Mouse (Mus musculus) CH12.LX (cell line): Measurements from ENCODE around the gene Naa38. TPM values are rescaled to one million over a fixed set of nuclear protein-coding genes. Genes with fewer than 3 reads are reported as not detected.

Experiments used
- DNase-seq: peaks from one replicate; pipeline ENCODE4 v3.0.0-alpha.2; 2013; ENCODE audit errors: extremely low read depth
- H3K27ac ChIP-seq: 2 replicates; pipeline ENCODE4 v1.5.1; 2012; ENCODE audit warnings: low read depth, mild to moderate bottlenecking, control low read depth, moderate library complexity; ENCODE audit not compliant: insufficient read depth
- H3K27me3 ChIP-seq: replicated peaks from 2 replicates; pipeline ENCODE3; 2012; ENCODE audit warnings: inconsistent platforms
- H3K36me3 ChIP-seq, 2 experiments: replicated peaks in 1 of 2; 2 replicates each; pipeline versions ENCODE3 to v1.6.1; 2012; ENCODE audit warnings: inconsistent platforms in 1 of 2, low read length in 1 of 2, mild to moderate bottlenecking in 1 of 2, mixed read lengths in 1 of 2, moderate library complexity in 1 of 2; ENCODE audit not compliant: control insufficient read depth in 1 of 2, insufficient read depth in 1 of 2
- H3K4me1 ChIP-seq, 2 experiments: 2 replicates each; pipeline ENCODE4 v1.6.1; 2012; ENCODE audit warnings: inconsistent platforms in 1 of 2, moderate library complexity in 1 of 2; ENCODE audit not compliant: insufficient read depth in 2 of 2, control insufficient read depth in 1 of 2
- H3K4me2 ChIP-seq: 2 replicates; pipeline ENCODE4 v1.6.1; 2012; ENCODE audit warnings: low read depth, mild to moderate bottlenecking, control low read depth; ENCODE audit not compliant: poor library complexity, insufficient read depth, severe bottlenecking
- H3K4me3 ChIP-seq, 3 experiments: fragments of 150-350 bp in 1 of 3; sonication (generic) in 1 of 3; replicated peaks in 1 of 3; 2 replicates each; pipeline versions ENCODE3 to v1.5.1; 2011 to 2012; ENCODE audit warnings: low read depth in 2 of 3, low read length in 2 of 3, mild to moderate bottlenecking in 2 of 3, moderate library complexity in 2 of 3, control low read depth in 1 of 3, improper control_type of control experiment in 1 of 3, inconsistent platforms in 1 of 3, mixed read lengths in 1 of 3; ENCODE audit not compliant: poor library complexity in 1 of 3
- H3K79me2 ChIP-seq: replicated peaks from 2 replicates; pipeline ENCODE4 v1.6.1; 2012; ENCODE audit warnings: mild to moderate bottlenecking, moderate library complexity; ENCODE audit not compliant: control insufficient read depth, poor library complexity, insufficient read depth, severe bottlenecking; ENCODE audit errors: extremely low read depth
- H3K9ac ChIP-seq: 2 replicates; pipeline ENCODE4 v1.6.1; 2012; ENCODE audit warnings: low read depth, mild to moderate bottlenecking, control low read depth, moderate library complexity; ENCODE audit not compliant: insufficient read depth
- H3K9me3 ChIP-seq: replicated peaks from 2 replicates; pipeline ENCODE3; 2012; ENCODE audit warnings: low read length, inconsistent platforms, mixed read lengths
- BHLHE40 ChIP-seq: IDR thresholded peaks from 2 replicates; pipeline ENCODE4 v1.6.1; 2011; ENCODE audit warnings: mild to moderate bottlenecking, low read depth, low read length, improper control_type of control experiment
- CHD1 ChIP-seq: IDR thresholded peaks from 2 replicates; pipeline ENCODE4 v1.6.1; 2012; ENCODE audit warnings: low read depth, low read length, improper control_type of control experiment, inconsistent platforms
- CHD2 ChIP-seq: IDR thresholded peaks from 2 replicates; pipeline ENCODE4 v1.6.1; 2011; ENCODE audit warnings: low read length, improper control_type of control experiment
- ELF1 ChIP-seq: IDR thresholded peaks from 2 replicates; pipeline ENCODE4 v1.6.1; 2014; ENCODE audit warnings: low read depth, mild to moderate bottlenecking, inconsistent platforms, low read length, improper control_type of control experiment
- ETS1 ChIP-seq: conservative IDR thresholded peaks from 2 replicates; pipeline ENCODE4 v1.6.1; 2012; ENCODE audit warnings: low read depth, mild to moderate bottlenecking, inconsistent platforms, low read length, improper control_type of control experiment, moderate library complexity
- GABPA ChIP-seq: IDR thresholded peaks from 2 replicates; pipeline ENCODE4 v1.6.1; 2012; ENCODE audit warnings: low read depth, low read length, improper control_type of control experiment, inconsistent platforms; ENCODE audit not compliant: insufficient replicate concordance
- HCFC1 ChIP-seq: IDR thresholded peaks from 2 replicates; pipeline ENCODE4 v1.6.1; 2012; ENCODE audit warnings: low read depth, mild to moderate bottlenecking, inconsistent platforms, low read length, improper control_type of control experiment
- IRF4 ChIP-seq: IDR thresholded peaks from 2 replicates; pipeline ENCODE4 v1.6.1; 2014; ENCODE audit warnings: low read depth, mild to moderate bottlenecking, inconsistent platforms, low read length, improper control_type of control experiment
- JUND ChIP-seq: conservative IDR thresholded peaks from 2 replicates; pipeline ENCODE4 v1.6.1; 2011; ENCODE audit warnings: low read depth, low read length, improper control_type of control experiment
- MAX ChIP-seq: IDR thresholded peaks from 2 replicates; pipeline ENCODE4 v1.6.1; 2011; ENCODE audit warnings: low read length, improper control_type of control experiment
- MAZ ChIP-seq: IDR thresholded peaks from 2 replicates; pipeline ENCODE4 v1.6.1; 2012; ENCODE audit warnings: low read depth, mild to moderate bottlenecking, inconsistent platforms, low read length, improper control_type of control experiment, moderate library complexity
- MXI1 ChIP-seq: IDR thresholded peaks from 2 replicates; pipeline ENCODE4 v1.6.1; 2011; ENCODE audit warnings: mild to moderate bottlenecking, low read depth, low read length, improper control_type of control experiment
- MYC ChIP-seq: IDR thresholded peaks from 2 replicates; pipeline ENCODE4 v1.6.1; 2011; ENCODE audit warnings: low read depth, mild to moderate bottlenecking, improper control_type of control experiment, low read length
- NELFE ChIP-seq: IDR thresholded peaks from 2 replicates; pipeline ENCODE4 v1.6.1; 2011; ENCODE audit warnings: low read depth, low read length, improper control_type of control experiment
- NRF1 ChIP-seq: IDR thresholded peaks from 2 replicates; pipeline ENCODE4 v1.6.1; 2014; ENCODE audit warnings: low read depth, mild to moderate bottlenecking, inconsistent platforms, low read length, improper control_type of control experiment, moderate library complexity
- POLR2AphosphoS2 ChIP-seq: IDR thresholded peaks from 2 replicates; pipeline ENCODE4 v1.6.1; 2011; ENCODE audit warnings: low read depth, low read length, improper control_type of control experiment
- RAD21 ChIP-seq: IDR thresholded peaks from 2 replicates; pipeline ENCODE4 v1.6.1; 2011; ENCODE audit warnings: low read depth, mild to moderate bottlenecking, low read length, improper control_type of control experiment, moderate library complexity
- SMC3 ChIP-seq: IDR thresholded peaks from 2 replicates; pipeline ENCODE4 v1.6.1; 2011; ENCODE audit warnings: low read depth, low read length, improper control_type of control experiment
- TBP ChIP-seq: conservative IDR thresholded peaks from 2 replicates; pipeline ENCODE4 v1.6.1; 2011; ENCODE audit warnings: low read depth, low read length, improper control_type of control experiment
- TCF12 ChIP-seq: IDR thresholded peaks from 2 replicates; pipeline ENCODE4 v1.6.1; 2014; ENCODE audit warnings: low read depth, mild to moderate bottlenecking, inconsistent platforms, low read length, improper control_type of control experiment
- USF1 ChIP-seq: IDR thresholded peaks from 2 replicates; pipeline ENCODE4 v1.6.1; 2014; ENCODE audit warnings: low read depth, mild to moderate bottlenecking, inconsistent platforms, low read length, improper control_type of control experiment
- USF2 ChIP-seq: conservative IDR thresholded peaks from 2 replicates; pipeline ENCODE4 v1.6.1; 2011; ENCODE audit warnings: low read depth, low read length, improper control_type of control experiment
- ZC3H11A ChIP-seq: IDR thresholded peaks from 2 replicates; pipeline ENCODE4 v1.6.1; 2012; ENCODE audit warnings: low read depth, mild to moderate bottlenecking, inconsistent platforms, low read length, improper control_type of control experiment
- ZMIZ1 ChIP-seq: IDR thresholded peaks from 2 replicates; pipeline ENCODE4 v1.6.1; 2012; ENCODE audit warnings: low read depth, mild to moderate bottlenecking, inconsistent platforms, low read length, improper control_type of control experiment
- ZNF384 ChIP-seq: IDR thresholded peaks from 2 replicates; pipeline ENCODE4 v1.6.1; 2012; ENCODE audit warnings: low read depth, low read length, improper control_type of control experiment, inconsistent platforms
- dilution Hi-C: fragments of 300-500 bp; cut with MboI; formaldehyde crosslinking; loops from 2 replicates; pipeline ENCODE4 v1.14.3; 2020; ENCODE audit warnings: low sequenced_read_pairs; ENCODE audit not compliant: extremely low pct_unique_long_range_greater_than_20kb, extremely low pct_ligation_motif_present
- in situ Hi-C: fragments of 300-500 bp; cut with MboI; formaldehyde crosslinking; loops from 3 replicates; pipeline ENCODE4 v1.14.3; 2019; ENCODE audit warnings: low sequenced_read_pairs, low pct_ligation_motif_present, low pct_unique_long_range_greater_than_20kb, mixed read lengths
- polyA plus RNA-seq: library from polyadenylated mRNA; unstranded; fragments of >175 nt; gene quantifications from 2 replicates; pipeline ENCODE4 v1.2.1, GENCODE M21; 2012; ENCODE audit warnings: low read depth; ENCODE audit not compliant: insufficient read length
- total RNA-seq, 2 experiments: library from RNA; depleted of rRNA; stranded (reverse); fragments of 300-350 nt in 1 of 2; fragments of >200 nt in 1 of 2; gene quantifications; 2 replicates each; pipeline ENCODE4 v1.2.3; 2012 to 2014

Gene Naa38
- total and polyA plus RNA-seq, 3 experiments = 153 to 201 (median 193) TPM

DNA sequence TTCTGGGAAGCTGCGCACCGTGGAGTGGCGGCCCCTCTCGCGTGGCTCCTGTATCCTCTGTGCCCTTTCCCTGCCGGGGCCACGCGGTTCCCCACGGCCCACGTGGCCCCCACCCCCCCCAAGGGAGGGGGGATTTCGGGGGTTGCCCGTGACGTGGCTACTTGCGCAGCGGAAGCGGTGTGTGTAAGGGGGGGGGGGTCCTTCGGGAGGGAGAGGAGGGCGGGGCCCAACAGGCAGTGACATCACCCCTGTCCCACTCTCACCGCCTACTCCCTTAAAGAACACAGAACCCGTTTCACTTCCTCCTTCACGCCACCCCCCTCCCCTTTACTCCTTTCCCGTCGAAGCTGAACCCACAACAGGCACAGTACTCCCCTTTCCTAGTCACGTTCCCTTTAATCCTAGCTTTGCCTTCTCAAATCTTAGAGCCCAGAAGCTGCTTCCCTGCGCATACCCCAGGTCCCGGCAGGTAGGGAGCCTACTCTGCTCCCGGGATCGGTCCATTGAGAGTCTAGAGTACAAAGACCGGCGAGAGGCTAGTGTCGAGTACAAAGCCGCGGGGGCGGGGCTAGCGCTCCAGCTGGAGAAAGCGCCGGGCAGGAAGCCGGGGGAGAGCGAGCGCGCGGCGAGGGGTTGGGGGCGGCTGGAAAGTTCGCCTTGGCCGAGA lies 14.2 kb downstream of the Naa38 start (continued):
- TF ChIP-seq CHD2 (peak; percentile 90), ZMIZ1 (peak; percentile 62; the same call in 1 of the 2 replicates), RAD21 (no peak), POLR2AphosphoS2 (no peak; the same call in 1 of the 2 replicates), BHLHE40 (peak; percentile 94), CHD1 (no peak), ZNF384 (no peak), MAX (peak; percentile 92), HCFC1 (peak; percentile 64), USF1 (peak; percentile 72), ZC3H11A (no peak), MYC (peak; percentile 96; the same call in 1 of the 2 replicates)

DNA sequence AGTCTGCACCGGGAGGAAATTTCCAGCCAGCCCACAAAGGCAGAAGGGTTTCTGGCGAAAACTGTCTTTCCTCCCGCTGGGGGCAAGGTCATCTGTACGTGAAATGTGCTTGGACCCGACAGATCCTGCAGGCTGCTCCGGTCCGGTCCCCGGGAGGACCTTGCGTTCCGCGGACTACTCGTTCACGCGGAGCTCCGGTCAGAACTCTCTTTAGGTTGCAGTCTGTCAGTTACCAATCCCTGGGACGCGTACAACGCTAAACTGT lies 14.7 kb downstream of the Naa38 start:
- no peak for TF ChIP-seq GABPA
- TF ChIP-seq NELFE = 0 out of 2 replicates have a peak, but pooled peaks have one; percentile 4
- TF ChIP-seq MAX = 0 out of 2 replicates have a peak, but pooled peaks have one; percentile 37
- TF ChIP-seq ZMIZ1 = 0 out of 2 replicates have a peak, but pooled peaks have one; percentile 15
- Histone ChIP-seq H3K27ac (peak overlapping the region; percentile 96), H3K36me3 (peaks cover 25 to 31% of the 10 kb centered on the region in 2 experiments)

DNA sequence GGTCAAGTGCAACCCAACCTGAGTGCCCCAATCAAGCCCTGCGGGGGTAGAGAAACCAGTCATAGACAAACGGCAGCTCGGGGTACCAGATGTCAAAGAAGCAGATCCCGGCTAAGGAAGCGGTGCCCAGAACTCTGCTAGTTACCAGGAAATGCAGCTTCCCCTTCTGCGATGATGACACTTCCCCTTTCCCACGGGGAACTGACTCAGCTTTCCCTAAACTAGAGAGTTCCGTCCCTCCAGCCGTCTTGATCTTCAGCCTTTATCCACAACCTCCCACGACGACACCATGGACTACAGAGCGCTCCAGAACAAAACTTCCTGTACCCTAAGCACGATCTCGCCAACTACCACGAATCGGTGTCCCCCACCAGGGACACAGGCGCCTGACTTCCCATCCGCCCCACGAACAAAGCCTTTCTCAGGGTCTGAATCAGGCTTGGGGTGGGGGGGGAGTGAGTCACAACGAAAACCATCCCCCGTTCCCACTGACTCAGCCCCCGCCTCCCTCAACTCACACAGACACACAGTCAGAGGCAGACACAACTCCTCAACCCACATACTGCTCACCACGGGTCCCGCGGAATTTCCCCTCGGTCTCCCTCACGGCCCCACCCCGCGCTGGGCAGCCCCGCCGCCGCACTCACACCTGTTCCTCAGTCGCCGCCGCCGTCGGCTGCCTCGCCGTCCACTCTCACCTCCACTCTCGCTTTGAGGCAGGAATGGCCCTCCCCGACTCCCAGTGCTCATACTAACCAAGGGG lies 15.2 kb downstream of the Naa38 start:
- Histone ChIP-seq H3K36me3 (peaks cover 19 to 26% of the 10 kb centered on the region in 2 experiments), H3K9me3 (no peaks in the 10 kb centered on the region), H3K27me3 (peaks cover 7% of the 10 kb centered on the region), H3K79me2 (peaks cover 7% of the 10 kb centered on the region; the same call in 1 of the 2 replicates), H3K9ac (peak overlapping the region; percentile 90), H3K4me2 (peak overlapping the region; percentile 80), H3K27ac (peak overlapping the region; percentile 96), H3K4me3 (peak overlapping the region; percentile 60 to 73 (median 67)), H3K4me1 (peaks cover 32 to 55% of the 10 kb centered on the region in 2 experiments)
- DNase-seq = peak; percentile 83
- in situ Hi-C loops (no loop called here), dilution Hi-C loops (no loop called here)
- TF ChIP-seq NELFE = peak; percentile 19
- 0 out of 2 replicates have a peak, but pooled peaks have one; percentile 28 for TF ChIP-seq MYC
- TF ChIP-seq ELF1 = no peak; the same call in 1 of the 2 replicates
- no peak for TF ChIP-seq SMC3
- TF ChIP-seq ETS1 = peak; percentile 88
- TF ChIP-seq IRF4 = peak; percentile 92
- TF ChIP-seq TCF12 = peak; percentile 93
- peak; percentile 96 for TF ChIP-seq MAZ
- TF ChIP-seq NRF1 = 0 out of 2 replicates have a peak, but pooled peaks have one; percentile 29
- peak; percentile 46; the same call in 1 of the 2 replicates for TF ChIP-seq TBP
- peak; percentile 88 for TF ChIP-seq MXI1
- peak; percentile 25; the same call in 1 of the 2 replicates for TF ChIP-seq CHD2
- peak; percentile 47 for TF ChIP-seq MAX
- TF ChIP-seq ZNF384 = no peak
- peak; percentile 88 for TF ChIP-seq BHLHE40
- TF ChIP-seq JUND = 0 out of 2 replicates have a peak, but pooled peaks have one; percentile 15
- TF ChIP-seq ZC3H11A = no peak
- TF ChIP-seq USF2 = no peak

More for the DNA sequence above, 14.7 kb downstream of the Naa38 start:
- H3K4me1 ChIP-seq = peaks cover 28 to 50% of the 10 kb centered on the region in 2 experiments
- H3K4me2 ChIP-seq = peak overlapping the region; percentile 80
- H3K79me2 ChIP-seq = peaks cover 7% of the 10 kb centered on the region; the same call in 1 of the 2 replicates
- DNase-seq = no peak
- in situ Hi-C loops = no loop called here
- H3K9ac ChIP-seq = peak overlapping the region; percentile 90
- peaks cover 7% of the 10 kb centered on the region for H3K27me3 ChIP-seq
- dilution Hi-C loops = no loop called here
- peak overlapping the region; percentile 60 to 73 (median 67) for H3K4me3 ChIP-seq
- H3K9me3 ChIP-seq = no peaks in the 10 kb centered on the region
